Mouse (Mus musculus) cerebellum, adult 2 months (tissue): ENCODE measurements around the gene Hadhb.

Experiments used
- CTCF ChIP-seq: fragments of 200-500 bp; IDR thresholded peaks from 2 replicates; pipeline ENCODE4 v1.5.1; 2011; ENCODE audit warnings: low read depth, mild to moderate bottlenecking, control low read depth, low read length, moderate library complexity, borderline replicate concordance; ENCODE audit not compliant: insufficient read depth
- POLR2A ChIP-seq: fragments of 200-500 bp; IDR thresholded peaks from 2 replicates; pipeline ENCODE4 v1.6.1; 2011; ENCODE audit warnings: low read length, control low read depth, borderline replicate concordance; ENCODE audit not compliant: insufficient read depth

DNA sequence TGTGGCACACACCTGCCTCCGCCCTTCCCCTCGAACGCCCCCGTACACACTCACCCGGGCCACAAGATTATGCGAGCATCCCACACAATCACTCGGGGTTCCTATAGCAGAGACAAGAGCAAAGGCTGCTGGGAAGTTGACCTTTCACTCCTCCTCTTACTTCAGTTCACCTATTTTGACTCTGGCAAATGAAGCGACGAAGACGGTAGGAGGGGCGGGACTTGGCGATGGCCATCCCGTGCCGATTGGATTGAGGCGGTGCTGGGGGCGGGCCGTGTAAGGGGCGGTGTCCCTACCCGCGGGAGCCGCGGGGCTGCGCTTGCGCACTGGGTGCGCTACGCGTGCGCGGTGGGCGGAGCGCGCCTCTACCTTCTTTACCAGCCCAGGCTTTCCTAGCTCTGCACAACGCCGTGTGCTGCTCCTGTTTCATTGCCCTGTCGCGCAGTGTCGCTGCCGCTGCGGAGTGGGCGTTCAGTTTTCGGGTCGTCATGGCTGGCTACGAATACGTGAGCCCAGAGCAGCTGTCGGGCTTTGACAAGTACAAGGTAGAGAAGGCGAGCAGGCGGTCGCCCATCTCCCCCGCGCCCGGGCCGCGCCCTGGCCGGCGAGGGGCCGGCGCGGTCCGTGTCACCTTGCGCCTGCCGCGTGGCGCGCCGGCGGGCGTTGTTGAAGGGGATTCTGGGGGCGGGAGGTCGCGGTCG lies 77.4 kb downstream of the Hadhb start, which contains the start of gene Selenoi:
- no peak for TF ChIP-seq CTCF
- TF ChIP-seq POLR2A: peak; percentile 94
